Mouse (Mus musculus) neural tube, embryonic 13.5 days (tissue): ENCODE results near the gene Zfp352. TPM values are rescaled to one million over a fixed set of nuclear protein-coding genes. Genes with fewer than 3 reads are reported as not detected.
"Not testable (repeated sequence)": the region's sequence is repeated elsewhere in the genome, so short reads cannot be mapped to it uniquely, and the experiment has no call there.

Experiments
- ATAC-seq: fragments of 200-750 bp; cut with Nextera tagmentation; 2 replicates; pipeline ENCODE4 v1.8.0; 2017; ENCODE audit warnings: low read depth, mild to moderate bottlenecking, moderate TSS enrichment, moderate library complexity
- H3K27ac ChIP-seq: fragments of 300-500 bp; sonication (generic); replicated peaks from 2 replicates; pipeline ENCODE4 v1.5.1; 2015; ENCODE audit warnings: moderate library complexity, mild to moderate bottlenecking, inconsistent platforms
- H3K27me3 ChIP-seq: fragments of 300-500 bp; sonication (generic); 2 replicates; pipeline ENCODE4 v1.6.1; 2015; ENCODE audit warnings: mild to moderate bottlenecking, inconsistent platforms
- H3K36me3 ChIP-seq: fragments of 300-500 bp; sonication (generic); 2 replicates; pipeline ENCODE4 v1.6.1; 2015; ENCODE audit warnings: mild to moderate bottlenecking, inconsistent platforms
- H3K4me1 ChIP-seq: fragments of 300-500 bp; sonication (generic); replicated peaks from 2 replicates; pipeline ENCODE4 v1.6.1; 2015; ENCODE audit warnings: inconsistent platforms
- H3K4me2 ChIP-seq: fragments of 300-500 bp; sonication (generic); 2 replicates; pipeline ENCODE4 v1.6.1; 2015; ENCODE audit warnings: inconsistent platforms, mild to moderate bottlenecking, moderate library complexity
- H3K4me3 ChIP-seq: fragments of 300-500 bp; sonication (generic); 2 replicates; pipeline ENCODE4 v1.5.1; 2015; ENCODE audit warnings: mild to moderate bottlenecking, inconsistent platforms
- H3K9ac ChIP-seq: fragments of 300-500 bp; sonication (generic); 2 replicates; pipeline ENCODE4 v1.6.1; 2015; ENCODE audit warnings: moderate library complexity, mild to moderate bottlenecking, inconsistent platforms
- H3K9me3 ChIP-seq: fragments of 300-500 bp; sonication (generic); 2 replicates; pipeline ENCODE4 v1.6.1; 2016; ENCODE audit warnings: inconsistent platforms
- WGBS: fragments of 180-500 bp; shearing (Covaris S2); methylation state at CpG from one replicate; pipeline ENCODE4 v1.1.7; 2015; 5-methylcytosine and 5-hydroxymethylcytosine counted together
- polyA plus RNA-seq: library from polyadenylated mRNA; unstranded; fragments of >200 nt; fragmentation: Nextera tagmentation; extraction: Ambion mirVana; gene quantifications from 2 replicates; pipeline ENCODE4 v1.2.1, GENCODE M21; 2015

The Zfp352 gene
- polyA plus RNA-seq: not detected in 2 replicates

- Histone ChIP-seq H3K4me3 (no peak within 1 kb of the TSS), H3K4me2 (no peak within 1 kb of the TSS), H3K27ac (no peak within 1 kb of the TSS), H3K9me3 (no peaks in the 10 kb centered on the region), H3K36me3 (no peaks in the 10 kb centered on the region), H3K27me3 (no peaks in the 10 kb centered on the region), H3K9ac (no peak within 1 kb of the TSS), H3K4me1 (no peaks in the 10 kb centered on the region)
- WGBS: 96% methylated on average over 2 of the region's 2 CpGs
- no peak for ATAC-seq
These were observed at the start of gene Zfp352 for GRCm38 (mm10) chr4:90218520-90218919. TSS of gene Zfp352 (plus strand) at chr4:90218820.

GRCm38 (mm10) chr4:90170890-90171483, 47.6 kb upstream of the Zfp352 start:
- Histone ChIP-seq H3K27me3 (no peaks in the 10 kb centered on the region), H3K36me3 (no peaks in the 10 kb centered on the region), H3K4me2 (no peak overlapping the region), H3K4me1 (no peaks in the 10 kb centered on the region), H3K4me3 (no peak overlapping the region), H3K9ac (no peak overlapping the region), H3K9me3 (no peaks in the 10 kb centered on the region), H3K27ac (no peak overlapping the region)
- 79% methylated on average over 3 of the region's 3 CpGs for WGBS
- no peak for ATAC-seq

- no peak overlapping the region for H3K4me2 ChIP-seq
- H3K9me3 ChIP-seq: no peaks in the 10 kb centered on the region
- H3K36me3 ChIP-seq: no peaks in the 10 kb centered on the region
- WGBS: 72% methylated on average over 1 of the region's 1 CpGs
- no peak overlapping the region for H3K4me3 ChIP-seq
- ATAC-seq: no peak
- H3K4me1 ChIP-seq: no peaks in the 10 kb centered on the region
- H3K27me3 ChIP-seq: no peaks in the 10 kb centered on the region
- H3K9ac ChIP-seq: no peak overlapping the region
- H3K27ac ChIP-seq: no peak overlapping the region
These were observed 44.6 kb upstream of the Zfp352 start for GRCm38 (mm10) chr4:90174036-90174435.

DNA sequence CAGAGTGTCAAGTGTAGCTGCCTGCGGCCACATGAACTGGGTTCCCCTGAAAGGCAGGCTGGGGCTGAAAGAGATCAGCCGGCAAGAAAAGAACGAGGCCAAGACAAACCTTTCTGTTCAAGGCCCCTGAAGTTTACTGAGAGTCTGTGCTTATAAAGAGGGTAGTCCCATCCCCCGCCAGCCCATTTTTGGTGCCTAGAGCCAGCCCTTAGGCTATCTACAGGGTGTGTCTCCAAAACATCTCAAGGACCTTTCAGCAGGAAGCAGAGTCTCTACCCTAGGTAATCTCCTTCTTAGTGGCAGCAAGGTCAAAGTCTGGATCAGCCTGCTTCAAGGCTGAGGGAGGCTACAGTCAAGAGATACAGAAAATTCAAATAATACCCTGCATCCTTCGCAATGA, 15.2 kb upstream of the Zfp352 start:
- Histone ChIP-seq H3K9me3 (no peaks in the 10 kb centered on the region), H3K9ac (no peak overlapping the region), H3K27ac (no peak overlapping the region), H3K36me3 (no peaks in the 10 kb centered on the region), H3K4me1 (no peaks in the 10 kb centered on the region), H3K4me2 (no peak overlapping the region), H3K4me3 (no peak overlapping the region), H3K27me3 (no peaks in the 10 kb centered on the region)
- ATAC-seq: no peak
- 88% methylated on average over 5 of the region's 5 CpGs for WGBS

- no peaks in the 10 kb centered on the region for H3K4me1 ChIP-seq
- no peak overlapping the region for H3K9ac ChIP-seq
- 35% methylated on average over 1 of the region's 1 CpGs for WGBS
- H3K27me3 ChIP-seq: no peaks in the 10 kb centered on the region
- ATAC-seq: no peak
- H3K4me3 ChIP-seq: no peak overlapping the region
- no peaks in the 10 kb centered on the region for H3K36me3 ChIP-seq
- no peak overlapping the region for H3K4me2 ChIP-seq
- H3K27ac ChIP-seq: no peak overlapping the region
- H3K9me3 ChIP-seq: no peaks in the 10 kb centered on the region
These were observed 7.1 kb upstream of the Zfp352 start for GRCm38 (mm10) chr4:90211475-90211874.

GRCm38 (mm10) chr4:90212076-90212475, 6.5 kb upstream of the Zfp352 start:
- Histone ChIP-seq H3K36me3 (no peaks in the 10 kb centered on the region), H3K4me3 (no peak overlapping the region), H3K27ac (no peak overlapping the region), H3K9me3 (no peaks in the 10 kb centered on the region), H3K9ac (no peak overlapping the region), H3K4me1 (no peaks in the 10 kb centered on the region), H3K27me3 (no peaks in the 10 kb centered on the region), H3K4me2 (no peak overlapping the region)
- 85% methylated on average over 3 of the region's 3 CpGs for WGBS
- ATAC-seq: no peak

- not testable (repeated sequence) for H3K9ac ChIP-seq, H3K4me3 ChIP-seq, H3K4me2 ChIP-seq, H3K27me3 ChIP-seq, H3K27ac ChIP-seq, H3K4me1 ChIP-seq, H3K9me3 ChIP-seq, ATAC-seq, H3K36me3 ChIP-seq
- 91% methylated on average over 5 of the region's 5 CpGs for WGBS
These were observed 17.0 kb downstream of the Zfp352 start for GRCm38 (mm10) chr4:90235646-90236045.

DNA sequence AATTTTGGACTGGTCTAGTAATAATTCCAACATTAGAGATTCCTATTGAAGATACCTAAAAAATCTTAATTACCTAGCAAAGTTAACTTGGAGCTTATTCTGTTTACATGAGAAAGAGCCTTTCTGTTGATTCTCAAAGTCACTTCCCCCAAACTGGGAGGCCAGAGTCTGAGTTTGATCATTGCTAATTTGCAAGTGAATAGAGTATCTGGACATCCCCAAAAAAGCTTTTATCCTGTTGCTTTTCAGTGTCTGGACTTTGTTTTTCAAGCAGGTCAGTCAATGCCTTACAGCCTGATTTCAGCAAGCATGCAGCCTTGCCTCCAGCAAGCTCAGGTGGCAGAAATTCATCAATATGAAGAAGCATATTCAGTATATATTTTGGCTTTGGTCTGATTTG, 51.2 kb downstream of the Zfp352 start:
- Histone ChIP-seq H3K9ac (no peak overlapping the region), H3K27ac (no peak overlapping the region), H3K36me3 (no peaks in the 10 kb centered on the region), H3K4me1 (no peaks in the 10 kb centered on the region), H3K4me3 (no peak overlapping the region), H3K4me2 (no peak overlapping the region), H3K9me3 (peaks cover 7% of the 10 kb centered on the region), H3K27me3 (no peaks in the 10 kb centered on the region)
- no peak for ATAC-seq
